Mouse (Mus musculus) right cerebral cortex, postnatal 36 days (tissue): ENCODE measurements at regions not wholly inside any gene's neighbourhood (a gene's known extent, or its start where the extent isn't known, plus 50 kb on each side); places are given as distances from the start of the nearest gene placed in this dataset.
"Not testable (repeated sequence)": the region's sequence is repeated elsewhere in the genome, so short reads cannot be mapped to it uniquely, and the experiment has no call there.

Source experiments
- DNase-seq, 2 experiments: peaks; one replicate each; pipeline ENCODE4 v3.0.0; 2022; ENCODE audit warnings: low spot score in 2 of 2, mixed read lengths in 1 of 2

- no peak for DNase-seq
These were observed 100.2 kb upstream of the Tcerg1l start for GRCm38 (mm10) chr7:138497771-138498170.

GRCm38 (mm10) chr7:138497202-138497601 is 99.7 kb upstream of the Tcerg1l start:
- no peak for DNase-seq

- no peak for DNase-seq
These were observed 96.1 kb upstream of the Tcerg1l start for GRCm38 (mm10) chr7:138493661-138494060.

GRCm38 (mm10) chr7:138492261-138492660 is 94.7 kb upstream of the Tcerg1l start:
- no peak for DNase-seq

- no peak for DNase-seq
These were observed 91.9 kb upstream of the Tcerg1l start for GRCm38 (mm10) chr7:138489471-138489870.

GRCm38 (mm10) chr7:138488201-138488720 is 90.7 kb upstream of the Tcerg1l start:
- no peak for DNase-seq

GRCm38 (mm10) chr7:138472891-138473455 is 75.4 kb upstream of the Tcerg1l start:
- no peak for DNase-seq

GRCm38 (mm10) chr7:138472371-138472770 is 74.8 kb upstream of the Tcerg1l start:
- DNase-seq, result no peak

- DNase-seq, result no peak
These were observed 71.7 kb upstream of the Tcerg1l start for GRCm38 (mm10) chr7:138469211-138469610.

GRCm38 (mm10) chr7:138468436-138468835 is 70.9 kb upstream of the Tcerg1l start:
- no peak for DNase-seq

- no peak for DNase-seq
These were observed 70.5 kb upstream of the Tcerg1l start for GRCm38 (mm10) chr7:138467981-138468380.

GRCm38 (mm10) chr7:138467386-138467785 is 69.9 kb upstream of the Tcerg1l start:
- DNase-seq, result no peak

- DNase-seq, result no peak
These were observed 60.4 kb upstream of the Tcerg1l start for GRCm38 (mm10) chr7:138457964-138458363.

- no peak for DNase-seq
These were observed 57.8 kb upstream of the Tcerg1l start for GRCm38 (mm10) chr7:138455371-138455770.

- DNase-seq, result not testable (repeated sequence)
These were observed 57.1 kb upstream of the Tcerg1l start for GRCm38 (mm10) chr7:138454498-138455225.

GRCm38 (mm10) chr7:138451321-138451720 is 53.8 kb upstream of the Tcerg1l start:
- peak; percentile 30 to 50 for DNase-seq

- DNase-seq, result no peak
These were observed 51.0 kb upstream of the Tcerg1l start for GRCm38 (mm10) chr7:138448519-138448918.
